Mouse (Mus musculus): ENCODE measurements around the gene Ssbp3. TPM values are rescaled to one million over a fixed set of nuclear protein-coding genes. Genes with fewer than 3 reads are reported as not detected.

Ssbp3 gene
- total and polyA plus RNA-seq, 3 experiments: 30.5 to 242 (median 116) TPM

DNA sequence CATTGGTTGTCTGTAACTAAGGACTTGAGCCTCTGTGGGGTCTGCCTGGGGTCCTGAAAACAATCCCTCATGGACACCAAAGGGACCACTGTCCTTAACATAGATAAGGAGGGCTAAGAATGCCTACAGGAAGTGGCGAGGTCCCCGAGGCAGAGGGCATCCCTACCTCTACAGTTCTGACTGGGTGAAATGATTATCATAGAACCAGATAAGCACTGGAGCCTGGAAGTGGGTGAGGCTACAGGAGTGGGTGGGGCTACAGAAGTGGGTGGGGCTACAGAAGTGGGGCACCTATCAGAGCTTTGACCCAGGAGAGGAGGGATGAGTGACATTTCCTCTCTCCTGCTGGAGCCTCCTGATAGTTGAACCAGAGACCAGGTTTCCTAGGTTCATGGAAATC, 39.9 kb upstream of the Ssbp3 start:
- no peaks in the 10 kb centered on the region for H3K27me3 ChIP-seq (ENCODE audit: control insufficient read depth in 1 of 2, insufficient read depth in 2 of 2, low read length in 2 of 2)
- no peak overlapping the region for H3K9ac ChIP-seq (ENCODE audit: control insufficient read depth, low read depth, low read length, poor library complexity, severe bottlenecking)
- no peaks in the 10 kb centered on the region for H3K79me2 ChIP-seq (ENCODE audit: control insufficient read depth, insufficient read depth, low read length, poor library complexity)
- H3K9me3 ChIP-seq (replicated peaks; ENCODE audit: insufficient read depth, low read length): no peaks in the 10 kb centered on the region
- DNase-seq (ENCODE audit: low read depth, low spot score): peak; percentile 89
- peaks cover 0 to 17% of the 10 kb centered on the region in 2 experiments; a peak in 2 of 4 replicates for H3K36me3 ChIP-seq (ENCODE audit: control insufficient read depth in 1 of 2, insufficient read depth in 2 of 2, low read length in 2 of 2)
- 0 out of 4 replicates have a peak overlapping the region, but pooled peaks of 1 of the 2 experiments have one; percentile 2 for H3K4me3 ChIP-seq (ENCODE audit: control insufficient read depth in 1 of 2, insufficient read depth in 1 of 2, low read depth in 2 of 2, low read length in 2 of 2)
- peak overlapping the region; percentile 24; the same call in 1 of the 2 replicates for H3K27ac ChIP-seq (ENCODE audit: control insufficient read depth, low read depth, low read length)
- TF ChIP-seq POLR2A (IDR thresholded peaks at IDR 0.05; ENCODE audit: control insufficient read depth in 1 of 2, insufficient read depth in 1 of 2, low read depth in 1 of 2, low read length in 2 of 2, poor library complexity in 1 of 2) (peak in 1 of 2 experiments; percentile 31; a peak in 1 of 4 replicates), EP300 (IDR thresholded peaks at IDR 0.05; ENCODE audit: low read depth in 1 of 2, low read length in 2 of 2) (0 out of 4 replicates have a peak, but pooled peaks of 1 of the 2 experiments have one; percentile 28), SMC3 (IDR thresholded peaks at IDR 0.05; ENCODE audit: low read depth, low read length) (no peak), TAL1 (IDR thresholded peaks at IDR 0.05; ENCODE audit: low read length) (peak; percentile 15; the same call in 1 of the 2 replicates), RCOR1 (IDR thresholded peaks at IDR 0.05; ENCODE audit: low read depth, low read length) (0 out of 2 replicates have a peak, but pooled peaks have one; percentile 43), ZMIZ1 (IDR thresholded peaks at IDR 0.05; ENCODE audit: low read depth, low read length) (no peak), SIN3A (IDR thresholded peaks at IDR 0.05; ENCODE audit: low read length) (peak; percentile 37; the same call in 1 of the 2 replicates), ELF1 (IDR thresholded peaks at IDR 0.05; ENCODE audit: low read depth, low read length) (peak; percentile 57), GATA1 (IDR thresholded peaks at IDR 0.05; ENCODE audit: low read depth, low read length) (peak; percentile 78), TBP (IDR thresholded peaks at IDR 0.05; ENCODE audit: low read depth, low read length) (0 out of 2 replicates have a peak, but pooled peaks have one; percentile 31), UBTF (IDR thresholded peaks at IDR 0.05; ENCODE audit: borderline replicate concordance, insufficient read depth, low read depth, low read length) (no peak), NELFE (IDR thresholded peaks at IDR 0.05; ENCODE audit: low read depth, low read length) (peak; percentile 37; the same call in 1 of the 2 replicates), POLR2AphosphoS5 (IDR thresholded peaks at IDR 0.05; ENCODE audit: borderline replicate concordance, low read depth, low read length) (no peak), MYC (IDR thresholded peaks at IDR 0.05; ENCODE audit: low read depth, low read length) (no peak)
- H3K4me1 ChIP-seq (ENCODE audit: control insufficient read depth in 1 of 2, insufficient read depth in 2 of 2, low read length in 2 of 2): peaks cover 7 to 22% of the 10 kb centered on the region in 2 experiments

DNA sequence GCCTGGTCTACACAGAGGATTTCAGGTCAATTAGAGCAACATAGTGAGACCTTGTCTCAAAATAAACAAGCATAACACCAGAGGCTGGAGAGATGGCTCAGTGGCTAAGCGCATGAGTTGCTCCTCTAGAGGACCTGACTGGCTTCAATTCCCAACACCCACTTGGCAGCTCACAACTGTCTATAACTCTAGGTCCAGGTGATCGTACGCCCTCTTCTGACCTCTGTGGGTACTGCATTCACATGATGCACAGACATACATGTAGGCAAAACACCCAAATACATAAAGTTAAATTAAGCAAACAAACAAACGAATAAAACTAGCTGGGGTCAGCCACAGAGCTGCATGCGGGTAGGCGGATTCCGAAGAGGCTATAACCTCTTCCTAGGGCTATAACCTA, 36.0 kb upstream of the Ssbp3 start:
- H3K4me3 ChIP-seq (ENCODE audit: control insufficient read depth in 1 of 2, insufficient read depth in 1 of 2, low read depth in 2 of 2, low read length in 2 of 2): no peak overlapping the region
- TF ChIP-seq CTCF (IDR thresholded peaks at IDR 0.05 in 2 of 3, conservative IDR thresholded peaks at IDR 0.05 in 1 of 3; ENCODE audit: control insufficient read depth in 1 of 3, insufficient read depth in 1 of 3, low read depth in 2 of 3, low read length in 3 of 3, poor library complexity in 1 of 3, severe bottlenecking in 1 of 3) (peak; percentile 21 to 55 (median 34)), GATA1 (IDR thresholded peaks at IDR 0.05; ENCODE audit: low read depth, low read length) (no peak), SMC3 (IDR thresholded peaks at IDR 0.05; ENCODE audit: low read depth, low read length) (peak; percentile 34), E2F4 (IDR thresholded peaks at IDR 0.05; ENCODE audit: borderline replicate concordance, low read depth, low read length) (no peak), ZKSCAN1 (IDR thresholded peaks at IDR 0.05; ENCODE audit: low read depth, low read length) (no peak), ZC3H11A (IDR thresholded peaks at IDR 0.05; ENCODE audit: low read depth, low read length) (0 out of 2 replicates have a peak, but pooled peaks have one; percentile 13), USF2 (IDR thresholded peaks at IDR 0.05; ENCODE audit: borderline replicate concordance in 1 of 2, insufficient read depth in 1 of 2, low read depth in 1 of 2, low read length in 2 of 2) (no peak), POLR2A (IDR thresholded peaks at IDR 0.05; ENCODE audit: control insufficient read depth in 1 of 2, insufficient read depth in 1 of 2, low read depth in 1 of 2, low read length in 2 of 2, poor library complexity in 1 of 2) (no peak), GABPA (IDR thresholded peaks at IDR 0.05; ENCODE audit: low read depth, low read length) (no peak), RCOR1 (IDR thresholded peaks at IDR 0.05; ENCODE audit: low read depth, low read length) (no peak), POLR2AphosphoS2 (IDR thresholded peaks at IDR 0.05; ENCODE audit: low read length) (no peak), CHD1 (IDR thresholded peaks at IDR 0.05; ENCODE audit: low read depth, low read length) (no peak), RAD21 (IDR thresholded peaks at IDR 0.05; ENCODE audit: low read depth, low read length) (peak; percentile 7; the same call in 1 of the 2 replicates), HCFC1 (IDR thresholded peaks at IDR 0.05; ENCODE audit: low read depth, low read length) (no peak), MYB (IDR thresholded peaks at IDR 0.05; ENCODE audit: low read depth, low read length) (no peak)
- H3K9ac ChIP-seq (ENCODE audit: control insufficient read depth, low read depth, low read length, poor library complexity, severe bottlenecking): no peak overlapping the region
- H3K9me3 ChIP-seq (replicated peaks; ENCODE audit: insufficient read depth, low read length): no peaks in the 10 kb centered on the region
- H3K36me3 ChIP-seq (ENCODE audit: control insufficient read depth in 1 of 2, insufficient read depth in 2 of 2, low read length in 2 of 2): peaks cover 0 to 13% of the 10 kb centered on the region in 2 experiments; a peak in 2 of 4 replicates
- peaks cover 5 to 14% of the 10 kb centered on the region in 2 experiments; a peak in 3 of 4 replicates for H3K4me1 ChIP-seq (ENCODE audit: control insufficient read depth in 1 of 2, insufficient read depth in 2 of 2, low read length in 2 of 2)
- DNase-seq (ENCODE audit: low read depth, low spot score): peak; percentile 46
- H3K79me2 ChIP-seq (ENCODE audit: control insufficient read depth, insufficient read depth, low read length, poor library complexity): no peaks in the 10 kb centered on the region
- H3K27ac ChIP-seq (ENCODE audit: control insufficient read depth, low read depth, low read length): no peak overlapping the region
- H3K27me3 ChIP-seq (ENCODE audit: control insufficient read depth in 1 of 2, insufficient read depth in 2 of 2, low read length in 2 of 2): no peaks in the 10 kb centered on the region

Measured in MEL (cell line).